Comparison of ENCODE assay signal across 11 mouse cellular contexts in the genomic region with DNA sequence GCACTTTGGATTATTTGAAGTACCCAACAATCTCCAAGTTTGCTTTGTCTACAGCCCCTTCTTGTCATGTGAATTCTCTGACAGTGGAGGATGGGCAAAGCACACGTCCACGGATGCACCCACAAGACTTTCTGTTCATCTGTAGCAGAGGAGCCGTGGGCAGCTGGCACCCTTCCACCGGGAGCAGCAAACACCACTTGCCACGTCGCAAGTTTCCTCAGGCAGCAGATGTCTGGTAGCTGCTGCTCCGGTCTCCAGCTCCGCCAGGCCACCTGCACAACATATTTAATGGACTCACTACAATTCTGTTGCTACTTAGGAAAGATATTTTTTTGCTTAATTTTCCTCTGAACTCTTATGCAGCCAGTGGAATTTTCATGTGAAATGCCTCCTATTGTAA.
DNase-seq lines count a peak whose midpoint lies in the region; ATAC-seq lines count a peak whose summit lies in the region.
"Had no signal": no experiment of that assay in that cellular context is flagged by ENCODE, and none has a peak within 500 bp of the region (broad histone marks: within the 10 kb centered on the region; RNA-seq: fewer than 3 reads in every experiment).

No protein-coding gene starts in this region.

- H3K4me2 ChIP-seq in intestine, embryonic 15.5 days (replicated peaks), result no peak overlapping the region
- H3K4me2 ChIP-seq: embryonic facial prominence, embryonic 13.5 days; heart, embryonic 13.5 days; neural tube, embryonic 12.5 days had no signal

- DNase-seq in heart, postnatal 14 days, result peak; percentile 13 to 32
- DNase-seq in heart, postnatal 10 days, result no peak
- peak; percentile 75 for DNase-seq in layer of hippocampus, adult 8-10 months (ENCODE audit: low spot score in 2 of 2)
- DNase-seq in lung, postnatal 36 days, result peak; percentile 9
- DNase-seq in thymus, postnatal 36 days, result no peak
- DNase-seq: kidney, postnatal 14 days had no signal

- 44% methylated on average over 8 of the region's 8 CpGs for WGBS in intestine, embryonic 15.5 days

- H3K36me3 ChIP-seq in intestine, embryonic 15.5 days, result no peaks in the 10 kb centered on the region
- H3K36me3 ChIP-seq: embryonic facial prominence, embryonic 13.5 days; heart, embryonic 13.5 days; neural tube, embryonic 12.5 days had no signal

- no peaks in the 10 kb centered on the region for H3K4me1 ChIP-seq in intestine, embryonic 15.5 days (replicated peaks)
- H3K4me1 ChIP-seq: heart, embryonic 13.5 days; neural tube, embryonic 12.5 days had no signal

- no peak overlapping the region for H3K9ac ChIP-seq in intestine, embryonic 15.5 days
- H3K9ac ChIP-seq: embryonic facial prominence, embryonic 13.5 days; heart, embryonic 13.5 days; neural tube, embryonic 12.5 days had no signal

- H3K9me3 ChIP-seq in intestine, embryonic 15.5 days, result no peaks in the 10 kb centered on the region
- H3K9me3 ChIP-seq: embryonic facial prominence, embryonic 13.5 days; heart, embryonic 13.5 days; neural tube, embryonic 12.5 days had no signal

- H3K27ac ChIP-seq in intestine, embryonic 15.5 days, result no peak overlapping the region
- H3K27ac ChIP-seq: embryonic facial prominence, embryonic 13.5 days; heart, embryonic 13.5 days; neural tube, embryonic 12.5 days had no signal

- H3K27me3 ChIP-seq in intestine, embryonic 15.5 days (replicated peaks), result no peaks in the 10 kb centered on the region
- H3K27me3 ChIP-seq: embryonic facial prominence, embryonic 13.5 days; heart, embryonic 13.5 days; neural tube, embryonic 12.5 days had no signal

- intact Hi-C loops in heart, postnatal 14 days (cut with DNase I), result no loop called here
- intact Hi-C loops in heart, postnatal 10 days (cut with DNase I), result no loop called here

- H3K4me3 ChIP-seq in intestine, embryonic 15.5 days (replicated peaks), result no peak overlapping the region
- H3K4me3 ChIP-seq: embryonic facial prominence, embryonic 13.5 days; heart, embryonic 13.5 days; neural tube, embryonic 12.5 days had no signal

- peak; percentile 91 for ATAC-seq in frontal cortex, adult (ENCODE audit: low TSS enrichment)
- no peak for ATAC-seq in intestine, embryonic 15.5 days

Comparison
In these comparisons a context has a peak if more than half of its experiments do, and no peak if none do; other contexts are left out.
1. DNase-seq: peak in heart, postnatal 14 days (2 of 2), layer of hippocampus, adult 8-10 months (2 of 2) and lung, postnatal 36 days (single experiment); none in heart, postnatal 10 days (0 of 2) and thymus, postnatal 36 days (0 of 2).